Mouse (Mus musculus) kidney, adult 2 months (tissue): ENCODE results near the gene Plppr3. TPM values are rescaled to one million over a fixed set of nuclear protein-coding genes. Genes with fewer than 3 reads are reported as not detected.

Experiments
- DNase-seq: peaks from one replicate; pipeline ENCODE4 v3.0.0; 2021
- H3K27ac ChIP-seq: fragments of 200-500 bp; 2 replicates; pipeline ENCODE4 v1.5.1; 2012; ENCODE audit warnings: low read depth, low read length, control low read depth, inconsistent platforms; ENCODE audit not compliant: insufficient read depth
- H3K27me3 ChIP-seq: fragments of 200-500 bp; replicated peaks from 2 replicates; pipeline ENCODE4 v1.6.1; 2012; ENCODE audit warnings: mild to moderate bottlenecking, moderate library complexity, low read length, inconsistent platforms; ENCODE audit not compliant: control insufficient read depth, insufficient read depth
- H3K36me3 ChIP-seq: fragments of 200-500 bp; 2 replicates; pipeline ENCODE4 v1.6.1; 2012; ENCODE audit warnings: mild to moderate bottlenecking, moderate library complexity, low read length, inconsistent platforms; ENCODE audit not compliant: control insufficient read depth, insufficient read depth
- H3K4me1 ChIP-seq: fragments of 200-500 bp; 2 replicates; pipeline ENCODE4 v1.6.1; 2011; ENCODE audit warnings: low read length; ENCODE audit not compliant: control insufficient read depth, insufficient read depth
- H3K4me3 ChIP-seq: fragments of 200-500 bp; 2 replicates; pipeline ENCODE4 v1.5.1; 2011; ENCODE audit warnings: mild to moderate bottlenecking, low read depth, low read length, control low read depth; ENCODE audit not compliant: insufficient read depth
- CTCF ChIP-seq: fragments of 200-500 bp; conservative IDR thresholded peaks from 2 replicates; pipeline ENCODE4 v1.5.1; 2011; ENCODE audit warnings: low read depth, mild to moderate bottlenecking, control low read depth, low read length, moderate library complexity, mixed read lengths; ENCODE audit not compliant: insufficient read depth, insufficient read length
- POLR2A ChIP-seq: fragments of 200-500 bp; IDR thresholded peaks from one replicate; pipeline ENCODE4 v1.6.1; 2011; ENCODE audit warnings: low read depth, low read length, control low read depth
- WGBS: fragments of 180-500 bp; shearing (Covaris S2); methylation state at CpG from one replicate; pipeline ENCODE4 v1.1.7; 2018; 5-methylcytosine and 5-hydroxymethylcytosine counted together
- polyA plus RNA-seq: library from polyadenylated mRNA; depleted of rRNA; stranded (reverse); fragments of >200 nt; gene quantifications from 2 replicates; pipeline ENCODE4 v1.2.3, GENCODE M21; 2012

Gene Plppr3
- polyA plus RNA-seq, 1 experiment: 2.7 TPM

DNA sequence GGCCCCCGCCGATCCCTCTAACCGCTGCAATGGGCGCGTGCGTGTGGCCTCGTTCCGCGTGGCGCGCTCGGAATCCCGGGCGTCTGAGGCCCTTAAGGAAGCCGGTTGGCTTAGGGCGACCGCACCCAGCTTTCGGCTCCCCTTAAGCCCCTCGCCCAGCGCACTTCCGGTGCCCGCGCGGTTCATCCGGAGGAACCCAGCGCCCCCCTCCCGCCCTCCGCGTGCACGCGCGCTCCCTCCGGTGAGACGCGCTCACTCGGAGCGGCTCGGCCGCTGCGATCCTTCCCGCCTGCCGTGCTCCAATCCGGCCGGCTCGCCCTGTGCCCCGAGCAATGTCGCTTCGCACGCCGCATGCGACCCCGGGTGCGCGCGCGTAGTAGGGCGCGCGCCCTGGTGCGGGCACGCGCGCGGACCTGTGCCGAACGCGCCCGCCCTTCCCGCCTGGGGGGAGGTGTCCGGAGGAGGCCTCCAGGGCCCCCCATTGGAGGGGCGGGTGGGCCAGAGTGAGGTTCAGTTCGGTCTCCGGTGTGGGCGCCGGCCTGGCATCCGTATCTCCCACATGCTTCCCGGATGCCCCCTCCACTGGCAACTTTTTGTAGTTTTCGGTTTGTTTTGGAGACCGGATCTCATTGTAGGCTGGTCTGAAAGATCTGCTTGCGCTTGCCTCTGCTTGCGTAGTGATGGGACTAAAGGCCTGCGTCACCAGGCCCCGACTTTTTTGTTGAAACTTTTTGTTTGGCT is 19.5 kb downstream of the Plppr3 start:
- Histone ChIP-seq H3K4me1 (peaks cover 58% of the 10 kb centered on the region), H3K36me3 (peaks cover 10% of the 10 kb centered on the region), H3K4me3 (peak overlapping the region; percentile 78), H3K27me3 (no peaks in the 10 kb centered on the region), H3K27ac (peak overlapping the region; percentile 97)
- DNase-seq: peak; percentile 68
- WGBS: under 1% methylated on average over 83 of the region's 83 CpGs
- TF ChIP-seq POLR2A (no peak), CTCF (no peak)

DNA sequence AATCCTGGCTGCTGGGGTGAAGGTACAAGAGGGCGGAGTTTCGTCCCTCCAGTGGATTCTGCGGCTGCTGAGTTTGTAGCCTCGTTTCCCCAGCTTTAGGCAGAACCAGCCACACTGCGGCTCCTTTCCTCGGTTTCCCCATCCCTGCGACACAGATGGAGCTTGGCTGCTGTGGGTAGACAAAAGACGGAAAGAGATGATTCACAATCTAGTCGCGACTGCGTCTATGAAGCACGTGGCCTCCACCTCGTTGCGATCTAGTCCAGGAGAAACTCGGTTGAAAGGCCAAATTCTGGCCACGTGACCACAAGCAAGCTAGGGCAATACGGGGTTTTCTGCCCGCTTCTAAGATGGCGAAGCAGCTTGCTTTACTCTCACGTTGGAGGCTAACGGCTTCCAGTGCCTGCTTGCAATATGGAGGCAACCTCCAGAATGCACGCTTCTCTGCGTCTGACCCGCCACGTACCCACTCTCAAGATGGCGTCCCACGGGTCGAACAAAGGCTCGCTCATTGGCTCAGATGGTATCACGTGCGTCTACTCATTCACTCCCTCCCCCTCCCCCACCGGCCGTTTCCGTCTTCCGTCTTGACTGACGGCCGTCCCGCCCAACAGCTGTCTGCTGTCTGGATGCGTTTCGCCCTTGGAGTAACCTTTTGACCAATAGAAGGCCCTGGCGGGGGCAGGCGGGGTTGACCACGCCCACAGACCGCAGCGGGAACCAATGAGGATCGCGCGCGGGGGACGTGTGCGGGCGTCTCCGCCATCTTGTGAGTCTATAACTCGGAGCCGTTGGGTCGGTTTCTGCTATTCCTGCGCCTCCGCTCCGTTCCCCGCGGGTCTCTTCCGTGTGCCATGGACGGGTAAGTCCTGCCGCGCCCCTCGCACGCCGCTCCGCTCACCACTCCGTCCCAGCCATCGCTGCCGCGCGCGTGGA is 20.3 kb downstream of the Plppr3 start, which contains the start of gene Ptbp1:
Gene Ptbp1 (plus strand): TSS at position 568 of the 936 bp plus-strand sequence.
- peaks cover 50% of the 10 kb centered on the region for H3K4me1 ChIP-seq
- H3K27me3 ChIP-seq: no peaks in the 10 kb centered on the region
- peak; percentile 100 for DNase-seq
- WGBS: under 1% methylated on average over 75 of the region's 75 CpGs
- H3K4me3 ChIP-seq: peak within 1 kb of the TSS; percentile 78
- peaks cover 1% of the 10 kb centered on the region; the same call in 1 of the 2 replicates for H3K36me3 ChIP-seq
- no peak for TF ChIP-seq CTCF
- TF ChIP-seq POLR2A: peak; percentile 97
- H3K27ac ChIP-seq: peak within 1 kb of the TSS; percentile 97

- peak overlapping the region; percentile 96 for H3K27ac ChIP-seq
- no peak for TF ChIP-seq POLR2A
- no peak for TF ChIP-seq CTCF
- under 1% methylated on average over 15 of the region's 15 CpGs for WGBS
- H3K27me3 ChIP-seq: no peaks in the 10 kb centered on the region
- peak overlapping the region; percentile 56 for H3K4me3 ChIP-seq
- peak; percentile 98 for DNase-seq
- H3K4me1 ChIP-seq: peaks cover 42% of the 10 kb centered on the region
- H3K36me3 ChIP-seq: no peaks in the 10 kb centered on the region; the same call in 1 of the 2 replicates
These were observed 21.0 kb downstream of the Plppr3 start for GRCm38 (mm10) chr10:79853392-79853791.

- H3K27me3 ChIP-seq: no peaks in the 10 kb centered on the region
- no peak for DNase-seq
- 14% methylated on average over 8 of the region's 8 CpGs for WGBS
- TF ChIP-seq CTCF (no peak), POLR2A (no peak)
- H3K4me3 ChIP-seq: peak overlapping the region; percentile 56
- H3K36me3 ChIP-seq: no peaks in the 10 kb centered on the region; the same call in 1 of the 2 replicates
- peak overlapping the region; percentile 96 for H3K27ac ChIP-seq
- H3K4me1 ChIP-seq: peaks cover 37% of the 10 kb centered on the region
These were observed 21.6 kb downstream of the Plppr3 start for GRCm38 (mm10) chr10:79852827-79853226.

DNA sequence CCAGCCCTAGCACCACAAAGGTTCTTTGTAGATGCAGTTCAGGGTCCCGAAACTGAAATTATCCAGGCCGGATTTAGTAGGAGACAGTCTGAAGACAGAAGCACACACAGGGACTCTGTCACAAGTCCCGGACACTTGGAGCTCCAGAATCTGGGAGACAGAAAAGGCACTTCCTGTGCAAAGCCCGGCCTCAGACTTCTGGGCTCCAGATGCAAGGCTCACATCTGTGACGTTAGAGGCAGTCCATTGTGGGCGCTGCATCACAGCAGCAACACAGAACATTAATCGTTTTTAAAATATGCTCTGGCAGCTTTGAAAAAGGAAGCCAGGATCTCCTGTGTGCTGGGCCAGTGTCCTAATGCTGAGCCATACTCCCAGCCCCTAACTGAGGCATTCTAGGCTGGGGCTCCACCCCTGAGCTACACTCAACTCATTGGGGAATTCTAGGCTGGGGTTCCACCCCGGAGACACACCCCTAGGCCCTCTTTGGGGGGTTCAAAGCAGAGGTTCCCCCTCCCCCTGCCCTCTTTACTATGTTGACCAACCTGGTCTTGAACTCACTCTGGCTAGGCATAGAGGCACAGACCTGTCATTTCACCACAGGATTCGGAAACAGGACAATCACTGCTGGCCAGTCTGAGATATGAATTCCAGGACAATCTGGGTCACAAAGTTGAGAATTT is 22.2 kb downstream of the Plppr3 start:
- peaks cover 31% of the 10 kb centered on the region for H3K4me1 ChIP-seq

GRCm38 (mm10) chr10:79851653-79852052 is 22.8 kb downstream of the Plppr3 start:
- TF ChIP-seq CTCF (no peak), POLR2A (no peak)
- Histone ChIP-seq H3K27ac (peak overlapping the region; percentile 96), H3K4me1 (peaks cover 25% of the 10 kb centered on the region), H3K36me3 (no peaks in the 10 kb centered on the region), H3K27me3 (no peaks in the 10 kb centered on the region), H3K4me3 (no peak overlapping the region)
- WGBS: 67% methylated on average over 3 of the region's 3 CpGs
- DNase-seq: no peak

More for the DNA sequence above, 22.2 kb downstream of the Plppr3 start:
- H3K4me3 ChIP-seq: no peak overlapping the region
- H3K27ac ChIP-seq: peak overlapping the region; percentile 96
- no peaks in the 10 kb centered on the region; the same call in 1 of the 2 replicates for H3K36me3 ChIP-seq
- no peak for TF ChIP-seq POLR2A
- WGBS: 53% methylated on average over 9 of the region's 9 CpGs
- DNase-seq: peak; percentile 87
- no peaks in the 10 kb centered on the region for H3K27me3 ChIP-seq
